Mouse (Mus musculus): ENCODE data around the gene Apol9b.
A peak's percentile ranks its signal among the peaks of the same experiment; 100 is the strongest.

The Apol9b gene

DNA sequence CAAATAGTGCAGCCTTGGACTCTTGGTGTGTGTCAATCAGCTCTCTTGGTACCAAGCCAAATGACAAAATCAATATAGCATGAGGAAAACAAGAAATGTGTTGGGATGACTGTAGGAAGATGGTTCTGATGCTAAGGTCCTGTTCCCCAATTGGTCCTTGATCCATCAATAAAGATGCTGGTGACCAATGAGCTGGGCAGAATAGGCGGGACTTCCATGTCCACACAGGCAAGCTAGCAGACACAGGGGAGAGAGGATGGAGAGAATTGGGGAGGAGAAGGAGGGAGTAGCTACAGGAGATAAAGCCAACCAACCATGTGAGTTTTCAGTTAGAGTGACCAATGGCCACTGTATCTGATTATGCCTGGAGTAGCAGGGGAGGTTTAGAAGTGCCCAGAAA lies 17.5 kb downstream of the Apol9b start:
- no peak for DNase-seq (ENCODE audit: low read depth, low spot score)

DNA sequence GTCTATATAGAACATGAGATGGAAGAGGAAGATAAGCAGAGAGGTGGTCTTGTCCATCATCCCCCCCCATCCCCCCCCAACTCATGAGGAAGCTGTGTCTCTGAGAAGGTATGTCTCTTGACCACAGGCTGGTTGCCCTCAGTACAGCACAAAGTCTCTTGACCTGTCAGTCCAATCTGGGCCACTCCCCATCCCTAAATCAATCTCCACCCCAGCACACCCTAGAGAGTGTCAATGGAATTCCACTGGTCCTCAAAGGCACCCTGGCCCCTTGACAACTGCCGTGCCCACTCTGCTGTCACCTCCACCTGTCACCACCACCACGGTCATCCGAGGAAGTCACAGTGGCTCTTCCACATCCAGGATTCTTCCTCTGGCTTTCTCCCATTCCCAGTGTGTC lies 19.6 kb downstream of the Apol9b start:
- no peak for DNase-seq (ENCODE audit: low read depth, low spot score)

DNA sequence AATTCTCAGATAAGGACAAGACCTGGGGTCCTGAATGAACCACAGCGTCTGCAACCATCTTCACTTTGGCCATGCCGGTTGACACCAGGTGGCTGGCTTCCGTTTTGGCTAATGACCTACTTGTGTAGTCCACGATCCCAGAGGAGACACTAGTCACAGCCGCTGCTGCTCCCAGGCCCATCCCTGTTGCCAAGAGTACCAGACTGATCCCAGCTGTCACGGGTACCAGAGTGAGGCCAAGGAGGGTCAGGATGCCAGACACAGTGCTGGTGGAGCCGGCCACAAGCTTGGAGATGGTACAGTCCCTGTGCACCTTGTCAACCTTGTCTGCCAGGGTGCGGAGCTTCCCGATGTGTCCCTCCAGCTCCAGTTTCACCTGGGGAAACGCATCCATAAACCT lies 20.9 kb downstream of the Apol9b start:
- DNase-seq (ENCODE audit: low read depth, low spot score), result no peak

DNA sequence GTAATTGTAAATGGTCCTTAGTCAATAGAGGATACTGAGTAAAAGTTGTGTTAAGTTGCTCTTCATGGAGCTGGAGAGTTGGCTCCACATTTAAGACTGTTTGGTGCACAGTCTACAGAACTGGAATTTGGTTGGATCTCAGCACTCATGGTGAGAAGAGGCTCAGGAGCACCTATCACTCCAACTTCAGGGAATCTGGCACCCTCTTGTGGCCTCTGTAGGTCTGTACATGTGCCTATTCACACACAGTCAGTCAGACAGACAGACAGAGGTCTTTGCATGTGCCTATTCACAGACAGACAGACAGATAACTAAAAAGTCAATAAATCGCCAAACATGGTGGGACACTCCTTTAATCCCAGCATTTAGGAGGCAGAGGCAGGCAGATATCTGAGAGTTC lies 21.6 kb downstream of the Apol9b start:
- no peak for DNase-seq (ENCODE audit: low read depth, low spot score)

DNA sequence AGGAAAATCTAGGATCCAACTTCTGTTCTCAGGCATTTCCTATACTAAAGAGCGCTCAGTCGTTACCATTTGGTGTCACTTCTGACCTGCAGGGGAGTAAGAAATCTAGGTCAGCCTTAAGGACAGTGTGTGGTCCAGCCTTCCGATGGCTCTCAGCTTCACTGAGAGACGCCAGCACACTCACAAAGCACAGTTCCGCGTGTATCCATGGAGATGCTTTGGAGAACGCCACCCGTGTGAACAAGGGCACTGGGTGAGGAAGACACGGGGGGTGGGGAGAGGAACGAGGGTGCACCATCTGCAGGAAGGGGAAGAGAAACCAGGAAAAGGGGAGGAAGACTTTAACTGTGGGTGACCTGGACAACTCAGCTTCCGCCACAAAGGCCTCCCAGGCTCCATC lies 23.6 kb downstream of the Apol9b start:
- no peak for DNase-seq (ENCODE audit: low read depth, low spot score)

DNA sequence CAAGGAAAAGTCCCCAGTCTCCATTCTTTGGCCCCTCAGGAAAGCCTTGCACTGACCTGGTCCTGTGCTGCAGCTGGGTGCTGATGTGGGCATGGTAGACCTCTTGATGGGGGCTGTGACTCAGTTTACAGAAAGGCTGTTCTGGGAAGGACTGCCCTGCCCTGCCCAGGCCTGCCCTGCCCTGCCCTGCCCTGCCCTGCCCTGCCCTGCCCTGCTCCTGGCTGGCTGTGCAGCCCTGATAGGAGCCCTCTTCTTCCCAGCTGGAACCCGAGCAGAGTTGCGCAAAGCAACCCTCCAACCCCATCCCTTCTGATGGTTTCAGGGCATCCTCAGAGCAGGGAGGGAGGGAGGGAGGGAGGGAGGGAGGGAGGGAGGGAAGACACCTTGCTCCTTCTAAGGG lies 26.3 kb downstream of the Apol9b start:
- DNase-seq (ENCODE audit: low read depth, low spot score), result no peak

DNA sequence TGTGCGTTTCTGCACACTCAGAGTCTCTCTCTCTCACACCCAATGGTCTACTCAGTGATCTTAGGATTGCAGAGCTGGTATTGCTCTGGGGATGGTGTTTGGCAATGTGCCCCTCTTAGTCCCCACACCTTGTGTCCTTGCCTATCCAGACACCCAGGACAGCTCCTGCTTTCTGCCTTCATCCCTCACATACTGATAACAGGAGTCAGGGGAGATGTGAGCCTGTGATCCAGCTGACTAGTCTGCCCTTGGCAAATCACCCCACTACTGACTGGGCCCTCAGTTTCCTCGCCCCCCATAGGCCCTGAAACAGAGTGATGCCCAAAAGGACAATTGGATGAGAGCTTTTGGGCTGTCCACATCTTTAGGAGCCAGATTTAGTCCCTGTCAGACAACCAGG lies 27.2 kb downstream of the Apol9b start:
- no peak for DNase-seq (ENCODE audit: low read depth, low spot score)

DNA sequence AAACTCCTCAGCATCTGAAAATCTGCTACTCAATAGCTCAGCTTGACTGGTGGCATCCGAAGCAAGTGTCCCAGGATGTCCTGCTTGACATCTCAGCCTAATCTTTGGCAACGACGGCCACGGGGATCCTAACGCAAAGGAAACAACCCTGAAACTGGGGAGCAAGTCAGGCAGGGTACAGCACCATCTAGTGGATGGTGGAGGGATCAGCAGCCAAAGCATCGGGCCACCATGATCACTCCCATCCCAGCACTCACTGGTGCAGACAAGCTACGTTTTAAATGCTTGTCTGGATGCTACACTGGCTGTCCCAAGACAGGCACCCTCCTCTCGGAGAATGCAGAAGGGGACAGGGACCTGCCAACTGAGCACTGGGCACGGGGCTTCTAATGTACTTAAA lies 28.0 kb downstream of the Apol9b start, which contains the start of gene Apol8:
Gene Apol8, minus strand, starts transcription at position 156 of the 400 bp plus-strand sequence.
- DNase-seq (ENCODE audit: low read depth, low spot score), result peak; percentile 61

DNA sequence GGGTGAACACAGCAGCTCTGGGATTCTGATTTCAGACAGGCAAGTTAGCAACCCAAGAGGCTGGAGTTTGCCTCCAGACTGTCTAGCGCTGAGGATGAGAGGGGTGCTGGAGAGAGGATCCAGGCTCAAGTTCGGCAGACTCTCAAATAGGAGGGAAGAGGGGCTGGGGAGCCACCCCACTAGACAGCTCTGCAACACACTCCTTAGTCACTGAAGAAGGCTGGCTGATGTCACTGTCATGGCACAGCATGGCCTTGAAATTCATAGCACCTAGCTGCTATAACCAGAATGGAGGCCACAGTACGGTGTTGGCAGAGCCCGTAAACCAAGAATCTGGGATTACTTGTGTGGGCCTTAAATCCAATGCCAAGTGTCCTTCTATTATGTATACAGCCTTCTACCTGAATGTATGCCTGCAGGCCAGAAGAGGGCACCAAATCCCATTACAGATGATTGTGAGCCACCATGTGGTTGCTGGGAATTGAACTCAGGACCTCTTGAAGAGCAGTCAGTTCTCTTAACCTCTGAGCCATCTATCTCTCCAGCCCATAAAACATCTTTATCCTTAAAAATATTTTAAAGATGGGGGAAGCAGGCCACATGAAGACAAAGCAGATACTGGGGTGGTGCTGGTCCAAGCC lies 28.9 kb downstream of the Apol9b start:
- no peak for DNase-seq (ENCODE audit: low read depth, low spot score)

DNA sequence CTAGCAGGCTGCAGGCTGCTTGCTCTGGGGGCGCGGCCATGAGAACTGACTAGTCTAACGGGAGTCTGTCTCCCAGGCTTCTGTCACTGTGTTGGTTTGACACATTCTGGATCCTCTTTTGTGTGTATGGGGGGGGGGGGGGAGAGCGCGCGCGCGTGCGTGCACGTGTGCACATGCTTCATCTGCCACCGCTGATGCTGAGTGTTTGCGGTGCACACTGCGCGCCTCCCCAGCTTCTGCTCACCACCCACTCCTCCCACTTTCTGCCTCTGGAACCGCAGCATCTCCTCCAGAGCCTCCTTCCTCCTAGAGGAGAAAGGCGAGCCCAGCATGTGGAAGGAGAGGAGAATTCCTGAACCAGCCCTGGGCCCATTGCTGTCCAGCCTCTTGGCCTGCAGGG lies 31.2 kb downstream of the Apol9b start:
- DNase-seq (ENCODE audit: low read depth, low spot score), result no peak

DNA sequence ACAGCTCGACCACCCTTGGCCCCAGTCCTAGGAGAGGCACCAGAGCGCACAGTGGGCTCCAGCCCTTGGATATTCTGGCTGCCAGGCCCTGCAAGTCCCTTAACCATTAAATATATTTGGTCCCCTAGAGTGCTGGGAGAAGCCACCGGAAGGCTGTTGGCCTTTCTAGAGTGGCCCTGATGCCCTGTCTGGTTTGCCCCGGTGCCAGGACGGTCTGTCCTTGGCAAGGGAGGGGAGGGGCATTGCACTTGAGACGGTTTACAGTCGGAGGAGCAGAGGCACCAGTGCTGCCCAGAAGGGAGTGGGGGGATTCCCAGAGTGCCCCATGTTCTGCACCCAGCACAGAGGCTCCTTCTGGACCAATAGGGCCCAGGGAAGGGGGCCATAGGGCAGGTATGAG lies 32.2 kb downstream of the Apol9b start:
- no peak for DNase-seq (ENCODE audit: low read depth, low spot score)

DNA sequence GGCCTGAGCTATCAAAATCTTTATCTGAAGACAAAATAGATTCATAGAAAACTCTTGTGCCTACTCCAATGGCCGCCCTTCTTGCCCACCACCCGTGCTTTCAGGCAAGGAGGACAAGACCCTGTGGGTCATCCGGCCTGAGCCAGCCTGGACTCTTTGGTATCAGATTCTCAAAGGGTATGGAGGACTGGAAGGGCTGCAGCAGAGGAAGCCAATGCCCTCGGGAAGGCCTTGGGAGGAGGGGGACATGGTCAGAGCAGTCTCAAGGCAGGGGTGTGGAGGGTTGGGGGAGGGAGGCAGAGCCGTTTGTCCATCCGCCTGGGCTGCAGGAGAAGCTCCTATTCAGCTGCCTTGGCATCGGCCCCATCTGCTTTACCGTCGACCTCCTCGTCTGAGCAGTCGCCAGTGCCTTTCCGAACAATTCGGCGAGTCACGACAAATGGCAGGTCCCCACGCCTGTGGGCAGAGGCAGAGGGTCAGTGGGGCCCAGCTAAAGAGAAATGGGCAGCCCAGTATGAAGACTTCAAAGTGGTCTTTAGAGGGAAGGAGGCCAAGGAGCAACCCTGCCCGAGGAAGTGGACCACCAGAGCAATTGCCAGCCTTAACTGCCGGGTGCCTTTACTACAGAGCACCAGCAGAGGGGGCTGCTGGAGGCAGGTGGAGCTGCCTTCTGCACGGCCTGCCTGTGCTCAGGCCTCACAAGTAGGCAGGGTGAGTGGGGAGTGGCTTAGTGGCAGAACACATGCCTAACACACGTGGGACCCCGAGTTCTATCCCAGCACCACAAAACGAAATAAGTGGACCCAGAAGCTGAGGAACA lies 32.9 kb downstream of the Apol9b start:
- peak; percentile 46 for DNase-seq (ENCODE audit: low read depth, low spot score)

DNA sequence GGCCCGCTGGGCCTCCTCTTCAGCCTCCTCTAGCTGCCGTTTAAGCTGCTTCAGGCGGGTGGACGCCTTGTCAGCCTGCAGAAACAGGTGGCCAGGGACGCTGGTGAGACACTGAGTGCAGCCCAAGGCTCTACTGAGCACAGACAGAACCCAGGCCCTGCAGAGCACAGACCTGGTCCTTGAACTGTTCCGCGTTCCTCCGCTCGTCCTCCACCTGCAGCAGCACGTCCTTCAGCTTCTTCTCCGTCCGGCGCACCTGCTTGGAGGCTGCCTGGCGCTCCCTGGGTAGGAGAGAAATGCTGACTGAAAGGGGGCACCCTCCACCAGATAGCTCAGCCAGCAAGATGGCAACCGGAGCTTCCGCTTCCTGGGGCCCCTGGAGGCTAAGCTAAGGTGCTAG lies 34.2 kb downstream of the Apol9b start:
- no peak for DNase-seq (ENCODE audit: low read depth, low spot score)

DNA sequence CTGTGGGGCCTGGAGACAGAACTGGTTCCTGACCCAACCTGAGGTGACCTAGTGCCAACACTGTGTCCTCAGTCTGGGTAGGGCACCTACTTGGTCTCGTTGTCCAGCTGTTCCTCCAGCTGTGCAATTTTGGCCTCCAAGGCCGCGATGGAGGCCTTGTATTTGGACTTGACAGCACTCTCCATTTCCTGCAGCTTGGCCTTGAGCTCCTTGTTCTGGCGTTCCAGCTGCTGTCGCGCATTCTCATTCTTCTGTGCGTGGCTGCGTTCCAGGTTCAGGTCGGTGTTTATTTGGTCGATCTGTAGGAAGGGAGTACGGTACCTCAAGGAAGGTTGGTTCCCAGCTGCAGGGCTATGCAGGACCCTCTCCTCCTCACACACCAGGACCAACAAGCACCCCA lies 34.9 kb downstream of the Apol9b start:
- no peak for DNase-seq (ENCODE audit: low read depth, low spot score)

DNA sequence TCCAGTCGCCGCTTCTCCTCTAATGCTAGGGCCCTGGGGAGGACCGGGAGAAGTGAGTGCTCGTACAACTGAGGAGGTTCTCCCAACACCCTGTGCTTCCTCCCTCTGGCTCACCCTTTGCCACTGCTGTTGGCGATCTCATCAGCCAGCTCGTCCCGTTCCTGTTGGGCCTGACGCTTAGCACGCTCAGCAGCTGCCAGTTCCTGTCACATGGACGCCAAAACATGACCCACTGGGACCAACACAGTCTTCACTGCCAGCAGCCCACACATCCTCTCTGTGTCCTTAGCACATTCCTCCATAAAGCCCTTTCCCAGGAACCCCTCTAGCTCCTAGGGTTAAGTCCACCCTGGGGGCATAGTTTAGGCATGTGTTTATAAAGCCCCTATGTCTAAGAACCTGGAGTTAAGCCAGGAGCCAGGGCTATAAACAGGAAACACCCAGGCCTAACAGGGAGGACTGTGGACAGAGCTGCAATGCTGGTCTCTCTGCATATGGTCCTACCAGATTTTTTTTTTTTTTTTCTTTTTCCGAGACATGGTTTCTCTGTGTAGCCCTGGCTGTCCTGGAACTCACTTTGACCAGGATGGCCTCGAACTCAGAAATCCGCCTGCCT lies 35.7 kb downstream of the Apol9b start:
- no peak for DNase-seq (ENCODE audit: low read depth, low spot score)

DNA sequence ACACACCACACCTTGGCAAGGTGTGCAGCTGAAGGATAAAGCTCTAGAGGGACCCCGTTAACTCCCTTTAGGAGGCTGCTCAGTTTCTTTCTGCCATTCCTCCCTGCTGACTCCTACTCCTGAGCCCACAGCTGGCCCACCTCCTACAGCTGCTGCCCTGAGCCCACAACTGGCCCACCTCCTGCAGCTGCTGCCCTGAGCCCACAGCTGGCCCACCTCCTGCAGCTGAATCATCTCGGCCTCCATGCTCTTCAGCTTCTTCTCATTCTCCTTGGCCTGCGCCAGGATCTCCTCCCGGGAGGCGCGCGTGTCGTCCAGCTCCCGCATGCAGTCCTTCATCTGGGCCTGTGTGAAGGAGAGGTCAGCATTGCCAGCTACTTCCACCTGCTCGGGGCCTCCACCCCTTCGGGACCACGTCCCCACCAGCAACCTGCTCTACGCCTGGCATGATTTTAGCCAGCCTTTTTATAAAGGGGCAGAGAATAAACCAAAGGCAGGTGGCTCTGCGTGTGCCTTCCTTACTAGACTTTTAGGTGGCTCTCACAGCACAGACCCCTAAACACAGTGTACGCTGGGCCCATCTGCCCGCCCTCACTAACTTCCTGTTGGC lies 36.8 kb downstream of the Apol9b start:
- no peak for DNase-seq (ENCODE audit: low read depth, low spot score)

DNA sequence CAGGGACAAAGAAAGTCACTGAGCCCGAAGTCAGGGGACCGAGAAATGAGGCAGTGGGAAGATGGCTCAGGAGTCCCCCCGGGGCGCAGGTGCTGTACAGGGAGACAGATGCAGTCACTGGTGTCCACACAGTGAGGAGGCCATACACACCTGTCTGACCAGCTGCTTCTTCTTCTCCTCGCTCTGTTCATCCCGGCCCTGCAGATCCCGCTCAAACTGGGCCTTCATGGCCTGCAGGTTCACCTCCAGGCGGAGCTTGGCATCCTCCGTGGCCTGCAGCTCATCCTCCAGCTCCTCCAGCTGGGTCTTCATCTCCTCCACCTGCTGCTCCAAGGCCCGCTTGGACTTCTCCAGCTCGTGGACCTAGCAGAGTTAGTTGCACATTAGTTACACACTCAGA lies 38.1 kb downstream of the Apol9b start:
- no peak for DNase-seq (ENCODE audit: low read depth, low spot score)

DNA sequence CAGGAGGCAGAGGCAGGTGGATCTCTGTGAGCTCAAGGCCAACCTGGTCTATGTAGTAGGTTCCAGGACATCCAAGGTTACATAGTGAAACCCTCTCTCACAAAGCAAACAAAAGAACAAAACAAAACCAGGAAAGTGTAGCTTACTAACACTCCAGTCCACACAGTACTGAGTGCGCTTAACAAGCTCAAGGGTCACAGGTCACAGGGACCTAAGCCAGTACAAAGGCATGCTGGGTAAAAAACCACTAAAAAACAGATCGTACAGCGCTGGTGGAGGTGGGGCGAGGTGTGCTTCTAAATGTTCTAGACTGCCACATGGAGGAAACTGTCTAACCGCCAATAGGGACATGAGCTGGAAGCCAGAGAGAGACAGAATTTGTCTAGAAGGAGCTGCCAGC lies 41.5 kb downstream of the Apol9b start:
- no peak for DNase-seq (ENCODE audit: low read depth, low spot score)

DNA sequence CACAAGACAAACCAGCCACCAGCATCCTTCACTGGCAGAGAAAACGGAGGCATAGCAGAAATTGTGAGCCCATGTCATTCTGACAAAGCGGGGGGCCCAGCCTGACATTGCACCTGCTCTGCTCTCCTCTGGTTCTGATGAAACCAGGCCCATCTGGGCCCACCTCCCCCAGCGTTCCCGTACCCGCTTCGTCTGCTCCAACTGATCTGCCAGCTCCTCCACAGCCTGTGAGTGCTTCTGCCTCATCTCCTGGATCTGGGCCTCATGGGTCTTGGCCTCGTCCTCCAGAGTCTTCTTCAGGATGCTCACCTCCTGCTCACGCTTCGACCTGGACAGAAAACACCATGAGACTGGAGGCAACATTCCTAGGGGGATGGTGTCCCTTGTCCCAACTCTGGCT lies 42.1 kb downstream of the Apol9b start:
- no peak for DNase-seq (ENCODE audit: low read depth, low spot score)

DNA sequence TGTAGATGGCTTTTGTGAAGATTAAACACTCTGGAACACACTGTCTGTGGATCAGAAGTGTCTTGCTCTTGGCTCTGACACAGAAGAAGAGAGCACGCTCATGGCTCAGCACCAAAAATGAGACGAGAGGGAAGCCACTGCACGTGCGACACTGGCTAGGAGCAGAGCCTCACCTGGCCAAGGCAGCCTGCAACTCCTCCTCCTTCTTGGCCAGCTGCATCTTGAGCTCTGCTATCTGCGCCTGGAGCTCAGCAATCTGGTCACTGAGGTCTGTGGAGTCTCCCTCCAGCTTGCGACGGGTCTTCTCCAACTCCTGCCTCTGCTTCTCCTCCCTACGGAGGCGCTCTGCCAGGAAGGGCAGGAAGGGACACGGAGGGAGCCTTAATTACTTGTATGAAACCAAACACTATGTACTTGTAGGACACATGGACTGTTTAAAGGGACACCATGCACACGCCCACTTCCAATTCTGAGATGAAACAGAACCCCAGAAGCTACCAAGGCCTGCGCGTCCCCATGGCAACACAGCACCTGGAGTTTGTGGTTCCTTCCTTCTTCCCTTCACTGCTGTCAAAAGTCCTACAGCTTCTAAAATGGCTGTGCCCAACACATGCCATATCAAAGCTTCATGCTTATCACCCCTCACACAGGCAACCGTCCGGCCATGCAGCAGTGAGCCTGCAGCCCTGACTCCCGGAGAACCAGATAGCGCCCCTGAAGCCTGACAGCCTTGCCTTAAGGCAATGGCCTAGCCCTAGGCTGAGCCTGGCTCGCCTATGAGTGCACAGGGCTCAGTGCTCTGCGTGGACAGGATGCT lies 44.5 kb downstream of the Apol9b start:
- DNase-seq (ENCODE audit: low read depth, low spot score), result no peak

DNA sequence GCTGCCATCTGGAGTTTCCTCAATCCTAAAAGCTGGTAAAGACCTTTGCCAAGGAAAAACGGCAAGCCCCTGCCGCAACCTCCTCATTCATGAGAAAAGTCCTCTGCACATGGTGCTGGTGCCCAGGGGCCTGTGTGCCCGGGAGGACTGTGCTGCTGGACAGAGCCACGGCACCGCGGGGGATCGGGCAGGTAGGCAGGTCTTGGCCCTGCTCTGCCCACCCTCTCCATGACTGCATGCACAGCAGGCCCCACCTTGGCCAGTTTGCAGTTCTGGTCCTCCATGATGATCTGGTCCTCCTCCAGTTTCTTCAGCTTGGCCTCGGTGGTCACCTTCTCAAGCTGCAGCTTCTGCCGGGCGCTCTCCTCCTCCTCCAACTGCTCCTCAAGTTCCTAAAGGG lies 45.5 kb downstream of the Apol9b start:
- DNase-seq (ENCODE audit: low read depth, low spot score), result no peak

Measured in forelimb bud, embryonic 11.5 days (tissue).